Mouse (Mus musculus): ENCODE results near the gene Slc13a5.

Slc13a5 gene

GRCm38 (mm10) chr11:72266960-72267560 lies at the start of gene Slc13a5:
Gene Slc13a5, minus strand, starts transcription at chr11:72267222.
- DNase-seq = peak; percentile 19

- peak; percentile 21 for DNase-seq
Measured at GRCm38 (mm10) chr11:72314151-72314895, 47.3 kb upstream of the Slc13a5 start, which contains the start of gene Fbxo39. Gene Fbxo39, plus strand, starts transcription at chr11:72314444.

GRCm38 (mm10) chr11:72311355-72312001 lies 44.5 kb upstream of the Slc13a5 start:
- no peak for DNase-seq

- no peak for DNase-seq
Measured at GRCm38 (mm10) chr11:72310491-72310890, 43.5 kb upstream of the Slc13a5 start.

GRCm38 (mm10) chr11:72308982-72309381 lies 42.0 kb upstream of the Slc13a5 start:
- DNase-seq = no peak

GRCm38 (mm10) chr11:72307461-72307860 lies 40.4 kb upstream of the Slc13a5 start:
- DNase-seq = no peak

GRCm38 (mm10) chr11:72302230-72302629 lies 35.2 kb upstream of the Slc13a5 start:
- DNase-seq = peak; percentile 61

- peak; percentile 69 for DNase-seq
Measured at GRCm38 (mm10) chr11:72301334-72301733, 34.3 kb upstream of the Slc13a5 start, which contains the start of gene Xaf1. Gene Xaf1, plus strand, starts transcription at chr11:72301629.

- no peak for DNase-seq
Measured at GRCm38 (mm10) chr11:72293116-72293515, 26.1 kb upstream of the Slc13a5 start.

GRCm38 (mm10) chr11:72287543-72287942 lies 20.5 kb upstream of the Slc13a5 start:
- DNase-seq = no peak

GRCm38 (mm10) chr11:72287126-72287525 lies 20.1 kb upstream of the Slc13a5 start:
- no peak for DNase-seq

GRCm38 (mm10) chr11:72286651-72287050 lies 19.6 kb upstream of the Slc13a5 start:
- no peak for DNase-seq

- no peak for DNase-seq
Measured at GRCm38 (mm10) chr11:72285971-72286480, 19.0 kb upstream of the Slc13a5 start.

GRCm38 (mm10) chr11:72284532-72285182 lies 17.6 kb upstream of the Slc13a5 start:
- DNase-seq = no peak

- DNase-seq = no peak
Measured at GRCm38 (mm10) chr11:72283486-72284224, 16.6 kb upstream of the Slc13a5 start.

GRCm38 (mm10) chr11:72281852-72282400 lies 14.9 kb upstream of the Slc13a5 start:
- no peak for DNase-seq

GRCm38 (mm10) chr11:72281143-72281851 lies 14.3 kb upstream of the Slc13a5 start:
- no peak for DNase-seq

GRCm38 (mm10) chr11:72273341-72273740 lies 6.3 kb upstream of the Slc13a5 start:
- DNase-seq = no peak

- no peak for DNase-seq
Measured at GRCm38 (mm10) chr11:72271761-72272160, 4.7 kb upstream of the Slc13a5 start.

- DNase-seq = peak; percentile 68
Measured at GRCm38 (mm10) chr11:72266207-72266959, 639 bp downstream of the Slc13a5 start.
